Mouse (Mus musculus) stomach, postnatal 0 days (tissue): Measurements from ENCODE around the gene Cirbp. TPM values are rescaled to one million over a fixed set of nuclear protein-coding genes. Genes with fewer than 3 reads are reported as not detected.

Experiments
- ATAC-seq: fragments of 200-750 bp; cut with Nextera tagmentation; 2 replicates; pipeline ENCODE4 v1.8.0; 2017; ENCODE audit not compliant: low FRiP score, low TSS enrichment
- DNase-seq: peaks from one replicate; pipeline ENCODE4 v3.0.0-alpha.2; 2016; ENCODE audit warnings: low spot score
- H3K27ac ChIP-seq: fragments of 300-500 bp; sonication (generic); replicated peaks from 2 replicates; pipeline ENCODE4 v1.5.1; 2014; ENCODE audit warnings: mild to moderate bottlenecking, control low read depth
- H3K27me3 ChIP-seq: fragments of 300-500 bp; sonication (generic); 2 replicates; pipeline ENCODE4 v1.6.1; 2014; ENCODE audit warnings: low read length; ENCODE audit not compliant: control insufficient read depth, insufficient read depth
- H3K36me3 ChIP-seq: fragments of 300-500 bp; sonication (generic); 2 replicates; pipeline ENCODE4 v1.6.1; 2014; ENCODE audit warnings: low read length, mixed read lengths; ENCODE audit not compliant: control insufficient read depth, insufficient read depth
- H3K4me1 ChIP-seq: fragments of 300-500 bp; sonication (generic); replicated peaks from 2 replicates; pipeline ENCODE4 v1.6.1; 2014; ENCODE audit warnings: antibody characterized with exemption; ENCODE audit not compliant: control insufficient read depth, insufficient read depth
- H3K4me2 ChIP-seq: fragments of 300-500 bp; sonication (generic); replicated peaks from 2 replicates; pipeline ENCODE4 v1.6.1; 2014; ENCODE audit warnings: low read depth, mild to moderate bottlenecking, control low read depth, moderate library complexity
- H3K4me3 ChIP-seq: fragments of 300-500 bp; sonication (generic); 2 replicates; pipeline ENCODE4 v1.5.1; 2014; ENCODE audit warnings: low read depth, low read length, control low read depth
- H3K9ac ChIP-seq: fragments of 300-500 bp; sonication (generic); 2 replicates; pipeline ENCODE4 v1.6.1; 2014; ENCODE audit warnings: mild to moderate bottlenecking, low read length, control low read depth, mixed read lengths
- H3K9me3 ChIP-seq: fragments of 300-500 bp; sonication (generic); 2 replicates; pipeline ENCODE4 v1.6.1; 2016; ENCODE audit warnings: low read length; ENCODE audit not compliant: control insufficient read depth
- CTCF ChIP-seq: IDR thresholded peaks from 2 replicates; pipeline ENCODE4 v1.5.1; 2016; ENCODE audit warnings: antibody characterized with exemption, low read depth, mild to moderate bottlenecking, moderate library complexity
- EP300 ChIP-seq: optimal IDR thresholded peaks from 2 replicates; pipeline ENCODE3; 2016; ENCODE audit warnings: antibody characterized with exemption
- WGBS: fragments of 180-500 bp; shearing (Covaris S2); extraction: QIAGEN DNeasy Blood & Tissue Kit; methylation state at CpG from one replicate; pipeline ENCODE4 v1.1.7; 2014; 5-methylcytosine and 5-hydroxymethylcytosine counted together
- polyA plus RNA-seq: library from polyadenylated mRNA; unstranded; fragments of >200 nt; fragmentation: Nextera tagmentation; extraction: Ambion mirVana; gene quantifications from 2 replicates; pipeline ENCODE4 v1.2.1, GENCODE M21; 2015

The Cirbp gene
- polyA plus RNA-seq, 1 experiment from 2014 or later = 237 TPM

DNA sequence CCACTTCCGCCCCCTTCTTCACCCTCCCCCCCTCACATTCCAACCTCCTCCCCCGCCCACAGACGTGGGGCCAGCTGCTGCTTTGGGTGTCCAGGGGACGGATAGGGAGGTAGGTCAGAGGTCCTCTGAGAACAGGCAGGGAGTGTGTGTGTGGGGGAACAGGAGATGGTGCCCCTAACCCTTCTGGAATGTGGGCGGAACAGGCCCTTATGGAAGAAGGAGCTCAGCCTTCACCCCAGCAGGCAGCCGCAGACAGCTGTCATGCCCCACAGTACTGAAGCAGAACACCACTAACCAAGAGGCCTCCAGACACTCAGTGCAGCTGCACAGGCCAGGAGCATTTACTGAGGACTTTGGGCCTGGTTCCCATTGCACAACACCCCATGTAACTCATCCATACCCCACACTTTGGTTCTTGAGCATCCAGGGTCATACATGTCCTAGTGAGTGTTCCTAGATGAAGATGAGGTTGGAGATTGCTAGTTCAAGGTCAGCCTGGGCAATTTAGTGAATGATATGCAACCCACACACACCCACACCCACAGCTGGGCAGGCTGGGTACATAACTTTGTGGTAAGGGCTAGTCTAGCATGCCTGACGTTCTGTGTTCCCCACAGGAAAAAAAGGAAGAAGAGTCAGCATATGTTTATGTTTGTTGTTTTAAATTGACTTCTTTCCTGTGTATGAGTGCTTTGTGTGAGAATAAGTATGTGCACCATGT is 4.1 kb upstream of the Cirbp start:
- DNase-seq (no peak), ATAC-seq (no peak; the same call in 1 of the 2 replicates)
- Histone ChIP-seq H3K36me3 (peaks cover 4% of the 10 kb centered on the region), H3K27ac (peak overlapping the region; percentile 97), H3K9ac (peak overlapping the region; percentile 63), H3K4me1 (peaks cover 22% of the 10 kb centered on the region), H3K27me3 (no peaks in the 10 kb centered on the region), H3K4me2 (peak overlapping the region; percentile 68), H3K9me3 (no peaks in the 10 kb centered on the region), H3K4me3 (peak overlapping the region; percentile 34)
- TF ChIP-seq CTCF = no peak
- TF ChIP-seq EP300 = no peak
- 12% methylated on average over 7 of the region's 7 CpGs for WGBS

DNA sequence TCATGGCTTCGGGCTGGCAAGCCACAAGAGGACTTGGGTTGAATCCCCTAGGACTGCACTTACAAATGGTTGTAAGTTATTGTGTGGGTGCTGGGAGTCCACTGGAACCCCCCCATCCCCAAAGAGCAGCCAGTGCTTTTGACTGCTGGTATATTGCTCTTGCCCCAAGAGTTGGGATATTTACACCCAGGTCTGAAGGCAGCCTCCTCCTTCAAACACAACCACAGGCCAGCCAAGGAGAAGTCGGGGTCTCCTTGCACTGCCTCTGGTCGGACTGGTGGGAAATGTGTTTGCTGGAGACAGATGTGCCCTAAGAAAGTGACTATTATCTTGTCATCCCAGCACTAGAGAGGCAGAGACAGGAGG is 3.6 kb upstream of the Cirbp start:
- H3K36me3 ChIP-seq = 0 out of 2 replicates have a peak, but pooled peaks cover under 1% of the 10 kb centered on the region
- no peaks in the 10 kb centered on the region for H3K9me3 ChIP-seq
- H3K27ac ChIP-seq = peak overlapping the region; percentile 97
- H3K4me1 ChIP-seq = peaks cover 22% of the 10 kb centered on the region
- H3K27me3 ChIP-seq = no peaks in the 10 kb centered on the region
- WGBS = 71% methylated on average over 3 of the region's 3 CpGs
- H3K9ac ChIP-seq = peak overlapping the region; percentile 35; the same call in 1 of the 2 replicates
- ATAC-seq = no peak
- DNase-seq = no peak
- no peak overlapping the region for H3K4me2 ChIP-seq
- no peak for TF ChIP-seq CTCF
- TF ChIP-seq EP300 = no peak
- H3K4me3 ChIP-seq = no peak overlapping the region

DNA sequence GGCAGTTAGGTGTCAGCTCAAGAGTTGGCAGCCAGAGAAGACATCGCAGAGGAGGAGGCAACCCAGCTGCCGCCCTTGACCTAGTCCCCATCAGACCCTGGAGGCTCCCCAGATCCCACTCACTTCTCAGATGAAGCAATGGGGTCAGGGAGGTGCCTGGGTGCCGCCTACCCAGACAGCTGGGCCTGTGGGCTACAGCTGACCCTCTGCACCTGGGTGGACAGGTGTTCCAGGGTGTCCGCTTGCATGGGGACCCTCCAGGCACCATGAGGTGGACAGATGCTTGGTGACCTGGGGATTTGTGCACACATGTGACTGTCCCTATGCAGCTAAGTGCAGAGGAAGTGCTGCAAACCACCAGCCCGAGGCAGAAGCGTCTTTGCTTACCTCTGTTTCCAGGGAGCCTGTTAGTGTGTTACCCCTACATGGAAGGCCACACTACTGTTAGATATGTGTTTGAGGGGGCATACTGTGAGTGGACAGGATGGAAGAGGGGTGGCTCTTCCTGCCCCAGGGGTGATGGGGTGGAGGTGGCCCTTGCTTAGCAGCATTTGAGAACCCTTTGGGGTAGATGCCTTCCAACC is 3.0 kb upstream of the Cirbp start:
- peaks cover 22% of the 10 kb centered on the region for H3K4me1 ChIP-seq
- H3K4me2 ChIP-seq = no peak overlapping the region
- H3K4me3 ChIP-seq = no peak overlapping the region
- peak overlapping the region; percentile 97 for H3K27ac ChIP-seq
- H3K9ac ChIP-seq = no peak overlapping the region
- TF ChIP-seq EP300 (no peak), CTCF (no peak)
- H3K27me3 ChIP-seq = no peaks in the 10 kb centered on the region
- ATAC-seq (no peak), DNase-seq (no peak)
- WGBS = 77% methylated on average over 6 of the region's 6 CpGs
- no peaks in the 10 kb centered on the region for H3K9me3 ChIP-seq
- no peaks in the 10 kb centered on the region for H3K36me3 ChIP-seq

DNA sequence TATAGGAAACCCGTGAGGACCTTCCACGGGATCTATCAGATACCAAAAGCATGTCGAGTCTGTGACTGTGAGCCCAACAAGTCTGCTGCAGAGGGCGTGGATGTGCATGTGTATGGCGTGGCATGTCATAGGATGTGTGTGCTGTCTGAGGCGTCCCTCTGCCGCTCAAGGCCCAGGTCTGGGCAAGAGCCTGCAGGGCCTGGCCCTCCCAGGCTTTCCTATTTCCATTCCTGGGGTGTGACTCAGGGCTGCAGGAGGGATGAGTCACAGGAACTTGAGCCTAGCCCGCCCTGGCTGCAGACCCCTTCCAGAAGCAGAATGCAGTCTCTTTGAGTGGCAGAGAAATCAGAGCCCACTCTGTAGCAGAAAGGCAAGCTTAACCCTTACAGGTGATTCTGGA is 2.1 kb upstream of the Cirbp start:
- ATAC-seq (no peak), DNase-seq (peak; percentile 60)
- H3K27ac ChIP-seq = peak overlapping the region; percentile 82
- H3K9ac ChIP-seq = no peak overlapping the region; the same call in 1 of the 2 replicates
- TF ChIP-seq EP300 (no peak), CTCF (peak; percentile 24)
- H3K27me3 ChIP-seq = no peaks in the 10 kb centered on the region
- no peaks in the 10 kb centered on the region for H3K9me3 ChIP-seq
- H3K4me3 ChIP-seq = no peak overlapping the region
- H3K4me1 ChIP-seq = peaks cover 24% of the 10 kb centered on the region
- peak overlapping the region; percentile 89; the same call in 1 of the 2 replicates for H3K4me2 ChIP-seq
- no peaks in the 10 kb centered on the region for H3K36me3 ChIP-seq
- 38% methylated on average over 8 of the region's 8 CpGs for WGBS

DNA sequence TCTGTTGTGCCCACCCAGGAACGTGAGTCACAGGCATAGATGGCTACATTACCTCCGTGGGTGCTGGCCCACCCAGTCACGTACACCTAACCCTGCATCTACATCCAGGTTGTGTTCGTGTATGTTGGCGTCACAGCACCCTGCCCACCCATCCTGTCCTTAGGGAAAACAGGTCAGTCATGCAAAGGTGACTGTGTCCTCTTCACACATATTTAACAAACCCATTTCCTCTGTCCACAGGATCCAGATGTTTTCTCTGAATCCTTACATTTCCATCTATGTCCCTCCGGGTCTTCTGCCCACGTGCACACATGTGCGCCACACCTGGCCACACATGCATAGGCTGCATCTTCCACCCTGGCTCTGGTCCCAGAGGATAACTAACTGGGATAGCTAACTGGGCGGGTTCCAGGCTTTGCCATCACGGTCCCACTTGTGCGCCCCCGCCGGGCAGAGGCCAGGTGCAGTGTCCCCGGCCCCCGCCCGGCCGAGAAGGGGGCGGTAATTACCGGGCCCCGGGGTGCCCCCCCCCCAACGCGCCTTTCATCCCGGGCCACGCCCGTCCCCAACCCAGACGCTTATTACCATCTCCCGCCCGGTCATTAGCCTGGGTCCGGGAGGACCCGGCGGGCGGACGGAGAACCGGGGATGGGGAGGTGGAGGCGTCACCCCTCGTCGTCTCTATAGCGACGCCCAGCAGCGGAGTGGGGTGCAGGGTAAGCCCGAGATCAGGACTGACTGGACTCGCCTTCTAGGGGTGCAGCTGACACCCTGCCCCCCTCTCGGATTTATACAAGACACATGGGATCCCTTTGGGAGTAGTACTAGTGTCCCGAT is 1.4 kb upstream of the Cirbp start:
- no peaks in the 10 kb centered on the region for H3K9me3 ChIP-seq
- DNase-seq = no peak
- no peaks in the 10 kb centered on the region for H3K27me3 ChIP-seq
- no peaks in the 10 kb centered on the region for H3K36me3 ChIP-seq
- H3K4me3 ChIP-seq = peak overlapping the region; percentile 41
- peak overlapping the region; percentile 62 for H3K9ac ChIP-seq
- TF ChIP-seq CTCF (no peak), EP300 (no peak)
- peak overlapping the region; percentile 82 for H3K27ac ChIP-seq
- peaks cover 18% of the 10 kb centered on the region for H3K4me1 ChIP-seq
- no peak for ATAC-seq
- peak overlapping the region; percentile 89 for H3K4me2 ChIP-seq
- 9% methylated on average over 38 of the region's 44 CpGs for WGBS
